Mouse (Mus musculus) forebrain, embryonic 12.5 days (tissue): ENCODE results near the gene Zfp346. TPM values are rescaled to one million over a fixed set of nuclear protein-coding genes. Genes with fewer than 3 reads are reported as not detected.

Experiments used
- ATAC-seq: fragments of 200-750 bp; cut with Nextera tagmentation; 2 replicates; pipeline ENCODE4 v1.8.0; 2017; ENCODE audit warnings: moderate TSS enrichment; ENCODE audit not compliant: low FRiP score
- H3K27ac ChIP-seq: fragments of 300-500 bp; sonication (generic); 2 replicates; pipeline ENCODE4 v1.5.1; 2016; ENCODE audit warnings: mild to moderate bottlenecking
- H3K27me3 ChIP-seq: fragments of 300-500 bp; sonication (generic); 2 replicates; pipeline ENCODE4 v1.6.1; 2016; ENCODE audit warnings: mild to moderate bottlenecking
- H3K36me3 ChIP-seq: fragments of 300-500 bp; sonication (generic); replicated peaks from 2 replicates; pipeline ENCODE4 v1.6.1; 2016; ENCODE audit warnings: mild to moderate bottlenecking
- H3K4me1 ChIP-seq: fragments of 300-500 bp; sonication (generic); 2 replicates; pipeline ENCODE4 v1.6.1; 2016
- H3K4me2 ChIP-seq: fragments of 300-500 bp; sonication (generic); 2 replicates; pipeline ENCODE4 v1.6.1; 2016; ENCODE audit warnings: mild to moderate bottlenecking, moderate library complexity
- H3K4me3 ChIP-seq: fragments of 300-500 bp; sonication (generic); replicated peaks from 2 replicates; pipeline ENCODE4 v1.5.1; 2016; ENCODE audit warnings: mild to moderate bottlenecking
- H3K9ac ChIP-seq: fragments of 300-500 bp; sonication (generic); 2 replicates; pipeline ENCODE4 v1.6.1; 2016; ENCODE audit warnings: mild to moderate bottlenecking
- H3K9me3 ChIP-seq: fragments of 300-500 bp; sonication (generic); 2 replicates; pipeline ENCODE4 v1.6.1; 2016
- WGBS: fragments of 180-500 bp; shearing (Covaris S2); methylation state at CpG from one replicate; pipeline ENCODE4 v1.1.7; 2016; 5-methylcytosine and 5-hydroxymethylcytosine counted together
- polyA plus RNA-seq: library from polyadenylated mRNA; unstranded; fragments of >200 nt; fragmentation: Nextera tagmentation; extraction: Ambion mirVana; gene quantifications from 2 replicates; pipeline ENCODE4 v1.2.1, GENCODE M21; 2016

The Zfp346 gene
- polyA plus RNA-seq, 1 experiment from 2014 or later = 24.1 TPM

GRCm38 (mm10) chr13:55103351-55103750 is 1.8 kb upstream of the Zfp346 start:
- no peak overlapping the region for H3K4me3 ChIP-seq
- H3K27me3 ChIP-seq = no peaks in the 10 kb centered on the region
- H3K9me3 ChIP-seq = no peaks in the 10 kb centered on the region
- no peak for ATAC-seq
- no peak overlapping the region for H3K4me2 ChIP-seq
- H3K27ac ChIP-seq = no peak overlapping the region
- no peak overlapping the region for H3K9ac ChIP-seq
- peaks cover 20% of the 10 kb centered on the region for H3K4me1 ChIP-seq
- 82% methylated on average over 2 of the region's 2 CpGs for WGBS
- H3K36me3 ChIP-seq = peaks cover 11% of the 10 kb centered on the region

DNA sequence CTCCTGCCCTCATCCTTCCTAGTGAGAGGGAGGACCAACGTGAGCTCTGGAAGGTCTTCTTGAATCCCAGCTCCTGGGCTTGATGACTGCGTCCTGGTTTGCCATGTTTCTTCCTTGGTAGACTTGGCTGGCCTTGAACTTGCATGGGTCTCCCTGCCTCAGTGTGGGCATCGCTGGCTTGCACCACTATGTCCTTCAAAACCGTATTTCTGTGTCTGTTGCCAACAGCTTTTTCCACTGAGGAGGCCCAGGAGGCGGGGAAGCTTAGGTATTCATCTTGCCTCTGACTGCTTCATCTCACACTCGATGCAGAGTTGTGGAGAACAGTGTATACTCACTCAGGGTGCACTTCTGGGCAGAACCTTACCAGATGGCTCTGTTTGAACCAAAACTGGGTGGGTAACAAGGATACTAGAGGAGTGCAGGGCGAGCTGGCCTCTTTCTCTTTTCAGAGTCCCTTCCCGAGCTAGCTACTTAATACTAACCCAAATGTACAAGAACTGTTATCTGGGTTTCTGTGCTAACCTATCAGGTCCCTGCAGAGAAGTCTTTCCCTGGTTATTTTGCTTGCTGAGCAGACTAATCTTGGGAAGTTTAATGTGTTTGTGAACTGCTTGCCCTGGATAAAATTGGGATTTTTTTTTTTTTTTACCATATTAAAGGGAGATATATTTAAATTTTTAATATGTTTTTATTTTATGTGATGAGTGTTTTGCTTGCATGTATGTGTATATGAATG is 1.0 kb downstream of the Zfp346 start:
- no peaks in the 10 kb centered on the region for H3K27me3 ChIP-seq
- H3K27ac ChIP-seq = 0 out of 2 replicates have a peak overlapping the region, but pooled peaks have one; percentile 86

DNA sequence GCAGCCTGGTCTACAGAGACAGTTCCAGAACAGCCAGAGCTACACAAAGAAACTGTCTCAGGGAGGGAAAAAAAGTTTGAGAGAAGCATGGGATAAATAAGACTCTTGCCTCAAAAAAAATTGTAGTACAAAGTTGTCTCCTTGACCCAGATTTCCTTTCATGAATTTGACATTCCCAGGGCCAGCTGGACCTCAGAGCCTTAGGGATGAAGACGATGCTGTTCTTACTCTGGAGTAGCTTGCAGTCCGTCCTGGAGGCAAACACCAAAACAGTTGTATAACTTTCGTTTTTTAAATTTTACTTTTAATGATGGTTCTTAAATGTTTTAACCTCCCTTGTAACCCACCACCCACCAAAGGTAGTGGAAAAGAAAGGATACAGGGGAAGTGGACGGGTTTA is 2.0 kb downstream of the Zfp346 start:
- Histone ChIP-seq H3K4me1 (peaks cover 13% of the 10 kb centered on the region), H3K9ac (no peak overlapping the region), H3K4me3 (no peak overlapping the region), H3K27me3 (no peaks in the 10 kb centered on the region), H3K4me2 (no peak overlapping the region), H3K27ac (no peak overlapping the region), H3K36me3 (peaks cover 19% of the 10 kb centered on the region), H3K9me3 (no peaks in the 10 kb centered on the region)
- no peak for ATAC-seq
- WGBS = 94% methylated on average over 4 of the region's 4 CpGs

More for the DNA sequence above, 1.0 kb downstream of the Zfp346 start:
- no peak for ATAC-seq
- peak overlapping the region; percentile 85 for H3K4me2 ChIP-seq
- peaks cover 19% of the 10 kb centered on the region for H3K36me3 ChIP-seq
- peak overlapping the region; percentile 85 for H3K4me3 ChIP-seq
- peak overlapping the region; percentile 86 for H3K9ac ChIP-seq
- WGBS = 17% methylated on average over 8 of the region's 8 CpGs
- peaks cover 13% of the 10 kb centered on the region for H3K4me1 ChIP-seq
- no peaks in the 10 kb centered on the region for H3K9me3 ChIP-seq

DNA sequence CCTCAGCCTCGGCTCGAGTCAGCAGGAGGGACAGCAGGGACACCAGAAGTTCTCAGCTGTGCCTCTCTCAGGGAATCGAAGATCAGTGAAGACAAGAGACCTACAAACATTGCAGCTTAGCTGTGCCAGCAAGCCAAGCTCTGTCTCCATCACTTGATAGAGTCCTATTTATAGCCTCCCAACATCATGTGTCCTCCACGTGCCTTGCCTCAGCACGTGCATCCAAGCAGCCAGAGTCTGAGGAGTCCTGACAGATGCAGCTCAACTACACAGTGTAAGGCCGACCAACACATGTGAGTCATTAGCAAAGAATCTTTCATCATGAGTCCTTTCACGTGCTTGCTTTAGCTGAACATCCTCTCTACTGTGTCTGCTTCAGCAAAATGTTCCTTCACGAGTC is 2.6 kb downstream of the Zfp346 start:
- Histone ChIP-seq H3K4me2 (no peak overlapping the region), H3K4me1 (peaks cover 13% of the 10 kb centered on the region), H3K27me3 (no peaks in the 10 kb centered on the region), H3K27ac (no peak overlapping the region), H3K9ac (no peak overlapping the region), H3K9me3 (no peaks in the 10 kb centered on the region), H3K36me3 (peaks cover 22% of the 10 kb centered on the region), H3K4me3 (no peak overlapping the region)
- 92% methylated on average over 8 of the region's 8 CpGs for WGBS
- no peak for ATAC-seq

DNA sequence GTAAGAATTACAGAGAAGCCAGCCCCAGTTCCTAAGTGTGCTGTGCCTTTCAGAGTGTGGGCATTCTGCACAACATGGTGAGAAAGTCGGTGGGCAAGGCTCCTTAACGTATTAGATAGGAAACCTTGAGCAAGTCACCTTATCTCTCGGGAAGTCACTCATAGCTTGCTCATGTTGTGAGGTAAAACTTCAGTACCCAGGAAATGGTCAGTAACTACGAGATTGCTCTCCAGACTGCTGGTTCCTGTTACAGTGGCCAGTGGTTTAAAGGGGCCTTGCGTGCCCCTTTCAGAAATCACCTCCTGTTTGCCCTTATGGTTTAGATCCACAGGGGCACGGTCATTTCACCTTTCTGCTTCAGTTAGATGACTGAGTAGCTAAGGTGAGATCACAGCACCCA is 9.3 kb downstream of the Zfp346 start:
- H3K36me3 ChIP-seq = peaks cover 61% of the 10 kb centered on the region
- no peak overlapping the region for H3K4me2 ChIP-seq
- H3K9ac ChIP-seq = no peak overlapping the region
- no peak for ATAC-seq
- H3K27ac ChIP-seq = no peak overlapping the region
- no peak overlapping the region for H3K4me3 ChIP-seq
- no peaks in the 10 kb centered on the region for H3K9me3 ChIP-seq
- H3K27me3 ChIP-seq = no peaks in the 10 kb centered on the region
- WGBS = 88% methylated on average over 6 of the region's 6 CpGs
- H3K4me1 ChIP-seq = no peaks in the 10 kb centered on the region

DNA sequence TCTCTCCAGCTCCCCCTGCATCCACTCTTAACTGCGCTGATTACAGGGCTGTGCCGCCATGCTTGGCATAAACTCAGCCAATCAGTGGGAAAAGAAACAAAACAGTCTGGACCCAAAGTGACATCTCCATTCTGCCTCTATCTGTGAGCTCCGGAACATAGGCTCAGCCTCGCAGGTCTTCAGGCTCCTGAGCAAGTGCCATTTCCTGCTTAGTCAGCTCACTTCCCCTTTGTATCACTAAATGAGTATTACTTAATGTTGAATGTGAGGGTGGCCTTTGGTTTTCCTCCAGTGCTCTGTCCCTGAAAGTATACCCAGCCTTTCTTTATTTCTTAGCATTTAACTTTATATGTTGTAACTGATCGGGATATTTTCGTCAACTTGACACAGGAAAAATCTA is 19.8 kb downstream of the Zfp346 start:
- no peaks in the 10 kb centered on the region for H3K4me1 ChIP-seq
- H3K27me3 ChIP-seq = no peaks in the 10 kb centered on the region
- no peaks in the 10 kb centered on the region for H3K9me3 ChIP-seq
- 96% methylated on average over 6 of the region's 6 CpGs for WGBS
- peaks cover 56% of the 10 kb centered on the region for H3K36me3 ChIP-seq
- no peak overlapping the region for H3K4me3 ChIP-seq
- H3K9ac ChIP-seq = no peak overlapping the region
- no peak overlapping the region for H3K27ac ChIP-seq
- no peak for ATAC-seq
- H3K4me2 ChIP-seq = no peak overlapping the region

- Histone ChIP-seq H3K4me2 (no peak within 1 kb of the TSS), H3K9ac (no peak within 1 kb of the TSS), H3K36me3 (peaks cover 41% of the 10 kb centered on the region), H3K4me1 (no peaks in the 10 kb centered on the region), H3K27me3 (no peaks in the 10 kb centered on the region), H3K4me3 (no peak within 1 kb of the TSS), H3K9me3 (no peaks in the 10 kb centered on the region), H3K27ac (no peak within 1 kb of the TSS)
- 97% methylated on average over 2 of the region's 2 CpGs for WGBS
- no peak for ATAC-seq
These were observed 28.3 kb downstream of the Zfp346 start, which contains the start of gene Gm17617 for GRCm38 (mm10) chr13:55133448-55133847. TSS of gene Gm17617 (minus strand) at chr13:55133548.

DNA sequence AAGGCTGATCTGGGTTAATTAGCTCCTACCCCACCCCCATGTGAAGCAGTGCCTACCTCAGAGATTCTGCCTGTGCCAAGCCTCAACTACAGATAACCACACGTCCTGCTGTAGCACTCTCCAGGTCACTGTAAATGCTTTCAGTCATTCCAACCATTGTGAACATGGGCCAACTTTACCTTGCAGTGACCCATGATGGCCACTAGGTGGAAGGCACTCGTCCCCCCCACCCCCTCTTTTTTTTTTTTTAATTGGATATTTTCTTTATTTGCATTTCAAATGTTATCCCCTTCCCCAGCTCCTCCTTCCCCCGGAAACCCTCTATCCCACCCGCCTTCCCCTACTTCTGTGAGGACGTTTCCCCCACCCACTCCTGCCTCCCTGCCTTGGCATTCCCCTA is 30.3 kb downstream of the Zfp346 start:
- H3K27me3 ChIP-seq = no peaks in the 10 kb centered on the region
- no peak overlapping the region for H3K9ac ChIP-seq
- H3K36me3 ChIP-seq = peaks cover 28% of the 10 kb centered on the region
- no peaks in the 10 kb centered on the region for H3K4me1 ChIP-seq
- WGBS = 5% methylated on average over 5 of the region's 5 CpGs
- no peak overlapping the region for H3K27ac ChIP-seq
- H3K4me2 ChIP-seq = no peak overlapping the region
- no peak overlapping the region for H3K4me3 ChIP-seq
- ATAC-seq = no peak
- H3K9me3 ChIP-seq = no peaks in the 10 kb centered on the region

GRCm38 (mm10) chr13:55140271-55140670 is 35.2 kb downstream of the Zfp346 start:
- Histone ChIP-seq H3K4me2 (no peak overlapping the region), H3K9me3 (no peaks in the 10 kb centered on the region), H3K4me1 (no peaks in the 10 kb centered on the region), H3K4me3 (no peak overlapping the region), H3K27me3 (no peaks in the 10 kb centered on the region), H3K36me3 (no peaks in the 10 kb centered on the region), H3K9ac (no peak overlapping the region), H3K27ac (no peak overlapping the region)
- 63% methylated on average over 2 of the region's 2 CpGs for WGBS
- ATAC-seq = no peak

- peak within 1 kb of the TSS; percentile 53 for H3K4me3 ChIP-seq
- no peak within 1 kb of the TSS for H3K27ac ChIP-seq
- ATAC-seq = peak; percentile 57; the same call in 1 of the 2 replicates
- peaks cover 11% of the 10 kb centered on the region for H3K4me1 ChIP-seq
- H3K9ac ChIP-seq = peak within 1 kb of the TSS; percentile 56
- H3K36me3 ChIP-seq = no peaks in the 10 kb centered on the region
- peak within 1 kb of the TSS; percentile 97 for H3K4me2 ChIP-seq
- H3K9me3 ChIP-seq = no peaks in the 10 kb centered on the region
- peaks cover 51% of the 10 kb centered on the region for H3K27me3 ChIP-seq
- 1% methylated on average over 68 of the region's 68 CpGs for WGBS
These were observed 47.7 kb downstream of the Zfp346 start, which contains the start of gene Fgfr4 for GRCm38 (mm10) chr13:55152621-55153415. TSS of gene Fgfr4 (plus strand) at chr13:55152640.

- no peak overlapping the region for H3K4me2 ChIP-seq
- H3K9ac ChIP-seq = no peak overlapping the region
- 85% methylated on average over 5 of the region's 5 CpGs for WGBS
- H3K4me3 ChIP-seq = no peak overlapping the region
- H3K36me3 ChIP-seq = no peaks in the 10 kb centered on the region
- peaks cover 51% of the 10 kb centered on the region for H3K27me3 ChIP-seq
- H3K4me1 ChIP-seq = peaks cover 11% of the 10 kb centered on the region
- H3K27ac ChIP-seq = no peak overlapping the region
- no peaks in the 10 kb centered on the region for H3K9me3 ChIP-seq
- no peak for ATAC-seq
These were observed 48.8 kb downstream of the Zfp346 start for GRCm38 (mm10) chr13:55153951-55154350.

DNA sequence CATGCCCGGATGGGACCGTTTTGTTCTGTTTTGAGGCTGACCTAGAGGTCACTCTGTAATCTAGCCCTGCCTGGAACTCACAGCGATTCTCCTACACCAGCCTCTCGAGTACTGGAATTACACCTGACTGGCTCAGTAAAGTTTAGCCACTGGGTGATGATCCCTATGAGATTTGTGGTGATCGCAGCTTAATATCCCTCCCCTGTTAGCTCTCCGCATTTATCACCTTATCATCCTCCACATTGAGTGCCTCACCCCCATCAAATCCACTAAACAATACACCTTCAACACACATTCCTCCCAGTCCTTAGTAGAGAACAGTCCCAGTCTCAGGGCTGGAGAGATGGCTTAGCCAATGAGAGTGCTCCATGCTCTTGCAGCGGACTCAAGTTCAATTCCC is 57.3 kb downstream of the Zfp346 start:
- Histone ChIP-seq H3K4me3 (no peak overlapping the region), H3K9ac (no peak overlapping the region), H3K4me2 (no peak overlapping the region), H3K36me3 (no peaks in the 10 kb centered on the region), H3K27ac (no peak overlapping the region), H3K4me1 (no peaks in the 10 kb centered on the region), H3K9me3 (no peaks in the 10 kb centered on the region), H3K27me3 (no peaks in the 10 kb centered on the region)
- 62% methylated on average over 7 of the region's 7 CpGs for WGBS
- no peak for ATAC-seq
